Mouse (Mus musculus) stomach, embryonic 16.5 days (tissue): ENCODE measurements around the gene Cap1. TPM values are rescaled to one million over a fixed set of nuclear protein-coding genes. Genes with fewer than 3 reads are reported as not detected.

Source experiments
- ATAC-seq: fragments of 200-750 bp; cut with Nextera tagmentation; 2 replicates; pipeline ENCODE4 v1.8.0; 2017; ENCODE audit warnings: moderate number of reproducible peaks, moderate TSS enrichment; ENCODE audit not compliant: insufficient read depth, low FRiP score
- H3K27ac ChIP-seq: fragments of 300-500 bp; sonication (generic); 2 replicates; pipeline ENCODE4 v1.5.1; 2014; ENCODE audit warnings: low read length
- H3K27me3 ChIP-seq: fragments of 300-500 bp; sonication (generic); 2 replicates; pipeline ENCODE4 v1.6.1; 2014; ENCODE audit warnings: low read length, control low read depth, mixed read lengths; ENCODE audit not compliant: control insufficient read depth, insufficient read depth
- H3K36me3 ChIP-seq: fragments of 300-500 bp; sonication (generic); 2 replicates; pipeline ENCODE4 v1.6.1; 2014; ENCODE audit warnings: low read length; ENCODE audit not compliant: control insufficient read depth, insufficient read depth
- H3K4me1 ChIP-seq: fragments of 300-500 bp; sonication (generic); 2 replicates; pipeline ENCODE4 v1.6.1; 2014; ENCODE audit warnings: low read length, control low read depth, mixed read lengths; ENCODE audit not compliant: control insufficient read depth, insufficient read depth
- H3K4me2 ChIP-seq: fragments of 300-500 bp; sonication (generic); 2 replicates; pipeline ENCODE4 v1.6.1; 2014; ENCODE audit warnings: low read depth, low read length, mixed read lengths
- H3K4me3 ChIP-seq: fragments of 300-500 bp; sonication (generic); replicated peaks from 2 replicates; pipeline ENCODE4 v1.5.1; 2014; ENCODE audit warnings: mild to moderate bottlenecking, low read length
- H3K9ac ChIP-seq: fragments of 300-500 bp; sonication (generic); 2 replicates; pipeline ENCODE4 v1.6.1; 2014; ENCODE audit warnings: low read length
- H3K9me3 ChIP-seq: fragments of 300-500 bp; sonication (generic); replicated peaks from 2 replicates; pipeline ENCODE4 v1.6.1; 2016; ENCODE audit warnings: low read length, control low read depth; ENCODE audit not compliant: control insufficient read depth
- WGBS: fragments of 180-500 bp; shearing (Covaris S2); extraction: QIAGEN DNeasy Blood & Tissue Kit; methylation state at CpG from one replicate; pipeline ENCODE4 v1.1.7; 2014; 5-methylcytosine and 5-hydroxymethylcytosine counted together
- polyA plus RNA-seq: library from polyadenylated mRNA; unstranded; fragments of >200 nt; fragmentation: Nextera tagmentation; extraction: Ambion mirVana; gene quantifications from 2 replicates; pipeline ENCODE4 v1.2.1, GENCODE M21; 2015

Cap1 gene
- polyA plus RNA-seq, 1 experiment from 2014 or later, result 75.1 TPM

GRCm38 (mm10) chr4:122892157-122892556 lies 6.3 kb upstream of the Cap1 start:
- Histone ChIP-seq H3K27me3 (no peaks in the 10 kb centered on the region), H3K27ac (no peak overlapping the region), H3K9me3 (no peaks in the 10 kb centered on the region), H3K9ac (no peak overlapping the region), H3K4me3 (no peak overlapping the region), H3K36me3 (no peaks in the 10 kb centered on the region), H3K4me2 (no peak overlapping the region), H3K4me1 (peaks cover 5% of the 10 kb centered on the region)
- no peak for ATAC-seq
- 70% methylated on average over 5 of the region's 5 CpGs for WGBS

DNA sequence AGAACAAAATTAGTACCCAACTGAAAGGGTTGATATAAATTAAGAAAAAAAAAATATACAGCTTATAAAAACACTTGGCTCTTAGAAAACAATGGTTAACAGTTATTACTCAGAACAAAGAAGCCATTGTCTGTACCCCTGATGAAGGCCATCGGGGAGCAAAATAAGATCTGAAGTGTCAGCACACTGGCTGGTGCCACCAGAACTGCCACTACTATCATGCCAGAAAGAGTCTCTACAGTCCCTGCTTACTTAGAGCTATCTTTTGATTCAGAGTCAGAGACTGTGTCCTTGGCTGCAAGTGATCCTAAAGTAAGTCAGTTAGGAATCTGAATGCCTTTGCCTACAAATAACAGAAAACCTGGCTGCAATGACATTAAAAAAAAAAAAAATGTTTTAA lies 5.7 kb upstream of the Cap1 start:
- no peaks in the 10 kb centered on the region for H3K36me3 ChIP-seq
- WGBS, result 45% methylated on average over 1 of the region's 1 CpGs
- H3K27ac ChIP-seq, result peak overlapping the region; percentile 26; the same call in 1 of the 2 replicates
- no peak for ATAC-seq
- H3K9ac ChIP-seq, result no peak overlapping the region
- H3K9me3 ChIP-seq, result no peaks in the 10 kb centered on the region
- no peak overlapping the region for H3K4me3 ChIP-seq
- peaks cover 10% of the 10 kb centered on the region for H3K4me1 ChIP-seq
- H3K27me3 ChIP-seq, result no peaks in the 10 kb centered on the region
- no peak overlapping the region for H3K4me2 ChIP-seq

DNA sequence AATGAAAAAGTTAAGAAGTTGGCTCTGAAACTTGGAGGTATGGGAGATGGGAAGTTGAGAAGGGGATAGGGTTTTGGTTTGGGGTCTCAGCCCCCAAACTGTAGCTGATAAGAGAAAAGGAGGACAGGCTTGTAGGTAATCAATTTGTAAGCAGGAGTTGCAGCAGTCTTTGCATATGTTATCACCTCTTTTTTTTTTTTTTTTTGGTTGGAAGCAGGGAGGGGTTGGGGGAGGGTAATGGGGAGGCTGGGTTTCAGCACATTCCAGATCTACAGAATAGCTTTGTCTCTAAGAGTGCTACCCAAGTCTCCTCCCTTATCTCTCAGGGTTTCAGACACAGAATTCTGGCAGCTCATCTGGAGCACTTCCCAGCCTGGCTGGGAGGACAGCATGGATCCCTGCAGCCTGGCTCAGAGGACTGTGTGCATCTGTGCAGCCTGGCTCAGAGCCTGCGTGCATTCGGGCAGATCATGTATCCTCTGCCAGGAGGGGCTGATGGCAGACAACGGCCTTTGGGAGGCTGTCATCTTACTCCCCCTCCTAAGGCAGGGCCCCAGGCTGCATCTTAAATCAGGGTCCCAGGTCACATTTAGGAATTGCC lies 5.1 kb upstream of the Cap1 start:
- H3K27me3 ChIP-seq, result no peaks in the 10 kb centered on the region
- ATAC-seq, result no peak
- H3K4me2 ChIP-seq, result no peak overlapping the region
- peak overlapping the region; percentile 36; the same call in 1 of the 2 replicates for H3K27ac ChIP-seq
- H3K4me3 ChIP-seq, result no peak overlapping the region
- peaks cover 10% of the 10 kb centered on the region for H3K4me1 ChIP-seq
- 0 out of 2 replicates have a peak overlapping the region, but pooled peaks have one; percentile 14 for H3K9ac ChIP-seq
- no peaks in the 10 kb centered on the region for H3K36me3 ChIP-seq
- H3K9me3 ChIP-seq, result no peaks in the 10 kb centered on the region
- WGBS, result 11% methylated on average over 3 of the region's 3 CpGs

DNA sequence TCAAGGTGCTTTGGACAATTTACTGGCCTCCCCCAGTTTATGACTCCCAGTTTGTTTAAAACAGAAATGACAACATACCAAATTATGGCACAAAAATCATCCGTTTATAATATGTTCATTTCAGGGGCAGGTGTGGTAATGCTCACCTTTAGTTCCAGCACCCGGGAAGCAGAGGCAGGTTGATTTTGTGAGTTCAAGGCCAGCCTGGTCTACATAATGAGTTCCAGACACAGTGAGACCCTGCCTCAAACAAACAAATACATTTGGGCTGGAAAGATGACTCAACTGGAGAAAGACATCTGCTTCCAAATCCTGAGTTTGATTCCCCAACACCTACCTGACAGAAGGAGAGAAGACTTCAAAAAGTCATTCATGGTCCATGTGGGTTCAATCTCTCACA lies 1.5 kb upstream of the Cap1 start:
- peak overlapping the region; percentile 98 for H3K27ac ChIP-seq
- 59% methylated on average over 2 of the region's 2 CpGs for WGBS
- peak overlapping the region; percentile 72 for H3K9ac ChIP-seq
- no peaks in the 10 kb centered on the region for H3K27me3 ChIP-seq
- H3K4me3 ChIP-seq, result no peak overlapping the region
- H3K4me2 ChIP-seq, result peak overlapping the region; percentile 82
- no peaks in the 10 kb centered on the region for H3K36me3 ChIP-seq
- peaks cover 27% of the 10 kb centered on the region for H3K4me1 ChIP-seq
- no peaks in the 10 kb centered on the region for H3K9me3 ChIP-seq
- ATAC-seq, result no peak

DNA sequence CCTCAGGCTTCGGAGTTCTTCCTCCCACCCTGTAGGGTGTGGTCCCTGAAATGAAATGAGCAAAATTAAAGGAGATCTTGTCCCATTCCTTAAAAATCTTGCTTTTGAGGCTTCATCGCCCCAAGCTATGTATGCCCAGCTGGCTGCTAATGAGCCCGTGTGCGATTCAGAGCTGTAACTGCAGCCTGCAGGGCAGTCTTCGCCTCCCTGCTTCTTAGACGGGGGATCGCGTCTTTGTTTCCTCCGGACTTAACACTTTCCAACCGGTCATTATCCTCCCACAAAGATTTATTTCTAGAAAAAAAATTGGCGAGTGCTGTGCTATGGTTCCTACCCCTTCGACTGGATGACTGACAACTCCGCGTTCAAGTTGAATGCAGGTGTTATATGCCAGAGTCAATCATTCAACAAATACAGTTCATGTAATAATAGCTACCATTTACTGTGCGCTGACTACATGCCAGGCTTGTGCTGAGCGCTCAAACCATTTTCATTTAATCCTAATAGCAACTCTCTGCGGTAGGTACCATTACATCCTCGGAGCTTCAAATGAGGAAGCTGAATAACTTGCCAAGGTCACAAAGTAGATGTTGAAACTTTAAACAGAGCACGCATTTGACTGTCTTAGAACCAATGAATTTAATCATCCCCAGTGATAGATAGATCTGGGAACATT lies 861 bp upstream of the Cap1 start:
- H3K4me1 ChIP-seq, result peaks cover 33% of the 10 kb centered on the region
- WGBS, result 3% methylated on average over 19 of the region's 19 CpGs
- H3K27ac ChIP-seq, result peak overlapping the region; percentile 98
- no peaks in the 10 kb centered on the region for H3K36me3 ChIP-seq
- no peaks in the 10 kb centered on the region for H3K9me3 ChIP-seq
- no peaks in the 10 kb centered on the region for H3K27me3 ChIP-seq
- ATAC-seq, result no peak; the same call in 1 of the 2 replicates
- H3K9ac ChIP-seq, result peak overlapping the region; percentile 72
- peak overlapping the region; percentile 85 for H3K4me3 ChIP-seq
- peak overlapping the region; percentile 82 for H3K4me2 ChIP-seq

- Histone ChIP-seq H3K27ac (peak overlapping the region; percentile 98), H3K4me1 (peaks cover 34% of the 10 kb centered on the region), H3K9me3 (no peaks in the 10 kb centered on the region), H3K27me3 (no peaks in the 10 kb centered on the region), H3K36me3 (no peaks in the 10 kb centered on the region), H3K4me2 (peak overlapping the region; percentile 76), H3K9ac (peak overlapping the region; percentile 87), H3K4me3 (peak overlapping the region; percentile 85)
- 23% methylated on average over 12 of the region's 12 CpGs for WGBS
- no peak for ATAC-seq
Measured at GRCm38 (mm10) chr4:122884481-122885340, 1.1 kb downstream of the Cap1 start.

DNA sequence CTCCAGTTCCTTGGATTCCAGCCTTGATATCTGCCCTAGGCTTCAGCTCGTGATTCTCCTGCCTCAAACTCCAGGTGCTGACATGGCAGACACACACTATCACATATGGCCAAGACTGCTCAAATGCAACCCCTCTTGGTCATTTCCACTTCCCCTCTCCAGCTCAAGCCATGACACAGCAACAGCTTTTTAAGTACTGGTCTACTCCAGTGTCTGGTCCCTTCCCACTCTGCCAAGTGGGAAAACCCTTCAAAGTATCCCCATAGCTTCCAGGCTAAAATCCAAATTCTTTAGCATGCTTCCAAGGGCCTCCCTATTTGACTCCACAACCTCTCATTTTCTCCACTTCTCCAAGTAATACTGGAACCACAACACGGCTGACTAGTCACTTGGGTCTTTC lies 1.8 kb downstream of the Cap1 start:
- 46% methylated on average over 2 of the region's 2 CpGs for WGBS
- Histone ChIP-seq H3K9ac (peak overlapping the region; percentile 87), H3K9me3 (no peaks in the 10 kb centered on the region), H3K27ac (peak overlapping the region; percentile 98), H3K36me3 (no peaks in the 10 kb centered on the region), H3K27me3 (no peaks in the 10 kb centered on the region), H3K4me1 (peaks cover 34% of the 10 kb centered on the region), H3K4me3 (peak overlapping the region; percentile 85), H3K4me2 (peak overlapping the region; percentile 76)
- no peak for ATAC-seq

- H3K27me3 ChIP-seq, result no peaks in the 10 kb centered on the region
- peaks cover 40% of the 10 kb centered on the region for H3K4me1 ChIP-seq
- 83% methylated on average over 3 of the region's 3 CpGs for WGBS
- ATAC-seq, result no peak
- H3K9me3 ChIP-seq, result no peaks in the 10 kb centered on the region
- H3K36me3 ChIP-seq, result no peaks in the 10 kb centered on the region
- H3K27ac ChIP-seq, result no peak overlapping the region
- H3K4me2 ChIP-seq, result peak overlapping the region; percentile 76
- peak overlapping the region; percentile 85 for H3K4me3 ChIP-seq
- no peak overlapping the region for H3K9ac ChIP-seq
Measured at GRCm38 (mm10) chr4:122883294-122883693, 2.6 kb downstream of the Cap1 start.

GRCm38 (mm10) chr4:122882544-122882943 lies 3.3 kb downstream of the Cap1 start:
- no peak overlapping the region for H3K4me3 ChIP-seq
- H3K4me1 ChIP-seq, result peaks cover 41% of the 10 kb centered on the region
- 71% methylated on average over 3 of the region's 3 CpGs for WGBS
- H3K36me3 ChIP-seq, result no peaks in the 10 kb centered on the region
- H3K9ac ChIP-seq, result no peak overlapping the region
- no peaks in the 10 kb centered on the region for H3K27me3 ChIP-seq
- no peak overlapping the region for H3K27ac ChIP-seq
- no peaks in the 10 kb centered on the region for H3K9me3 ChIP-seq
- no peak for ATAC-seq
- H3K4me2 ChIP-seq, result no peak overlapping the region
